Mouse (Mus musculus) brain, embryonic 14.5 days (tissue): Measurements from ENCODE around the gene 1810009A15Rik. TPM values are rescaled to one million over a fixed set of nuclear protein-coding genes. Genes with fewer than 3 reads are reported as not detected.
"Not testable (repeated sequence)": the region's sequence is repeated elsewhere in the genome, so short reads cannot be mapped to it uniquely, and the experiment has no call there.

Experiments used
- DNase-seq: peaks from one replicate; pipeline ENCODE4 v3.0.0-alpha.2; 2011; ENCODE audit warnings: low read depth
- CTCF ChIP-seq: fragments of 200-500 bp; IDR thresholded peaks from 2 replicates; pipeline ENCODE4 v1.5.1; 2012; ENCODE audit warnings: inconsistent platforms, mild to moderate bottlenecking, moderate library complexity, borderline replicate concordance; ENCODE audit not compliant: insufficient read depth, insufficient read length; ENCODE audit errors: extremely low read depth
- POLR2A ChIP-seq: fragments of 200-500 bp; IDR thresholded peaks from 2 replicates; pipeline ENCODE4 v1.6.1; 2012; ENCODE audit warnings: mild to moderate bottlenecking, inconsistent platforms, borderline replicate concordance; ENCODE audit not compliant: poor library complexity, insufficient read depth, insufficient read length, severe bottlenecking; ENCODE audit errors: extremely low read depth
- polyA plus RNA-seq: library from polyadenylated mRNA; depleted of rRNA; stranded (reverse); fragments of >200 nt; gene quantifications from 2 replicates; pipeline ENCODE4 v1.2.3, GENCODE M21; 2012

Gene 1810009A15Rik
- polyA plus RNA-seq, 1 experiment = 43.0 TPM

DNA sequence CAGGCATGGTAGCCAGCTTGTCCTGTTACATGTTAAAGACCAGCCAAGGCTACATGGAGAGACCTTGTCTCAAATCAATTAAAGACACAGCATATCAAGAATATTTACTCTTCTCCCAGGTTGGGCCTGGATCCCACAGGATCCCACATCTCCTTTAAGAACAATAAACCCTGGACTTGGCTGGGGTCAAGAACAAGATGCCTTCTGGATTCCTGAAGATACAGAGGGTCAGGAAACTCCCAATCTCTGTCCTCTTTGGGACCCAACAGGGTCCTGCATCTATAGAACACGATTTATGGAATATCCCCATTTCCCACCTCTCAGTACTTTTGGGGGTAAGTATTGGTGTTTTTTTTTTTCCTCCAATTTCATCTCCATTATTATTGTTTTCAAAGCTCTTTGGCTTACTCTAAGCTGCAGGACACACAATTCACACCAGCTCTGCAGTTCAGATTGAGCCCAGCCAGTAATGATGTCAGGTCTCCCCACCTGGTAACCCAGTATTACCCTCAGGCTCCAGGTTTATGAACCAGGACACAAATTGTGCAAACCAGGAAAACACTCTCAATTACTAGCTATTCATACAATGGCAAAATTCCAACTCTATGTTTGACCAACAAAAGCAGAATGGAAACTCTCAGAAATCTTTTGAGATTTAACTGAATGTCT is 1.6 kb upstream of the 1810009A15Rik start:
- TF ChIP-seq POLR2A (no peak), CTCF (no peak)
- no peak for DNase-seq

DNA sequence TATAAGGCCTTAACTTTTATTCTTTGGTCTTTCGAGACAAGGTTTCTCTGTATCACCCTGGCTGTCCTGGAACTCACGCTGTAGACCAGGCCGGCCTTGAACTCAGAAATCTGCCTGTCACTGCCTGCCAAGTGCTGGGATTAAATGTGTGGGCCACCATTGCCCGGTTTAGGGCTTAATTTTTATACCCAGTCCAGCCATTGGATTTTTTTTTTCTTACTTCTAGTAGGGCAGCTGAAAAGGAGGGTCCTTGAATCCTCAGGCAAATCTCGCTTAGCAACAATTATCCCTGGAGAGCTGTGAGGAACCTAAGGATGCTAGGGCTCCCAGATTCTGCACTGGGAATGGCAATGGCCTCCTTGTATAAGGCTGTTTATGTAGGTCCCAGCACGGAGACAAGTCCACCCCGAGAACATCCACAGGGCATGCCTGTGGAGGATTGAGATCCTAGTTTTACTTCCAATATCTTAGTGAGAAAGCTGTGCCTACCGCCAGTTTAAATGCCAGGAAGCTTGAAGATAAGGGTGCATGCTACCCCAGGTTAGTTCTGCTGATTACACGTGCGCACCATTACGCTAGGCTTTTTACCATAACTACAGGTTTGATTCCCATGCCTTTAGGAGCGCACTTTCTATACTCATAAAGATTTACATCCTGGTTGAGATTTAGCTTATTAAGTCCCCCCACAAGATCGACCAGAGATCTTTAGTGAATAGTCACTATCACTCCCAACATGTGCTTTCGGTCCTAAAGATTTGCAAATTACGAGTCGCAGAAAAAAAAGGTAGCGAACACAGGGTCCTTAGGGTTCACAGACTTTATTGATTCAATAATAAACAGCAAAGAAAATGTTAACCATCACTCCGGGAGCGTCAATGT is 829 bp upstream of the 1810009A15Rik start:
- TF ChIP-seq POLR2A (no peak), CTCF (no peak)
- no peak for DNase-seq

DNA sequence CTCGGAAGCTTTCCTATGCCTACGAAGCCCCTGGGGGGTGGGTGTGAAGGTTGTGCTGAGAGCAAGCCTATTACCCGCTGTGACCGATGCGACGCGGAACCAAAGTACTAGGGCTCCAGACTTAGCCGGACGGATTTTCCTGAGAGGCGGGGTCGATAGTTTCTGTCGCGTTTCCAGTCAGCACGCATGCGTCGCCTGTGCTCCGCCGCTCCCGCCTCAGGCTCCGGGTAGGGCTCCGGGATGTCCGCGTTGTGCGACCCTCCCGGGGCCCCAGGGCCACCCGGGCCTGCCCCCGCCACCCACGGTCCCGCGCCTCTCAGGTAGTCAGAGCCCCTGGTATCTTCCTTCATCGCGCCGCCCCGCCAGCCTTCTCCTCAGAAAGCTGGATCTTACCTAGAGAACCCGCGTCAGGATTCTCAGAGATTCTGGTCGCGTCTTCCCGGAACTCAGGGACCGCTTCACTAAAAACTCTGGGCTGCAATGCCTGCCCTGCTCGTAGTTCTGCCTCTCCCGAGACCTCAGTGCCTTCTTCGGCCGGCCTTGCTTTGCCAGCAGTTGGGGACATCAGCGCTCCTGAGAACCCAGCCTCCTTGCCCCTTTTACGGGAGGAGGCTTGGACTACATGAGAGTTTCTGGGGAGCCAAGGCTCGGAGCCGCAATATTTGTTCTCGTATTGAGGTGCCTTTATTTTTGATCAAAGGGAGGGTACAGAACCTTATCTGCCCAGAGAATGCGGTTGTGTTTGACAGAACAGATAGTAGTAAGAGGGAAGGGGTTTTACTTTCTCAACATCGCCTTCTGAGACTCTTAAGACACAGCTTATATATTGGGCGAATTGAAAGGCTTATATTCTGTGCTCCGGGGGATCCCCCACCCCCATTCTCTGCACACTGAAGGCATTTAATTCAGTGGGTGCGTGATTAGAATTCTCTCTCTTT is 4.4 kb downstream of the 1810009A15Rik start, which contains the start of gene Ints5:
Gene Ints5 (plus strand): TSS at position 177 of the 938 bp plus-strand sequence.
- DNase-seq = peak; percentile 95
- TF ChIP-seq POLR2A (peak; percentile 78), CTCF (no peak)

DNA sequence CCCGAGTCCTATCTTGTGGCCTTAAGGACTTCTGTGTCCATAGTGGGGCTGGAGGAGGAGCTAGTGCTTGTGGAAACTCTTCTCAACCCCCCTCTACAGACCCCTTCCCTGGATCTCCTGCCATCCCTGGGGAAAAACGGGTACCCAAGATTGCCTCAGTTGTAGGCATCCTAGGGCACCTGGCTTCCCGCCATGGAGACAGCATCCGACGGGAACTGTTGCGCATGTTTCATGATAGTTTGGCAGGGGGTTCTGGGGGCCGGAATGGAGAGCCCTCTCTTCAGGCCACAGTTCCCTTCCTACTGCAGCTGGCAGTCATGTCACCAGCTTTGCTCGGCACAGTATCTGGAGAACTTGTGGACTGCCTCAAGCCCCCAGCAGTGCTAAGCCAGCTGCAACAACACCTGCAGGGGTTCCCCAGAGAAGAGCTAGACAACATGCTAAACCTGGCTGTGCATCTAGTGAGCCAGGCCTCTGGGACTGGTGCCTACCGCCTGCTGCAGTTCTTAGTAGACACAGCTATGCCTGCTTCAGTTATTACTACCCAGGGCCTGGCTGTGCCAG is 6.8 kb downstream of the 1810009A15Rik start:
- TF ChIP-seq CTCF = no peak
- TF ChIP-seq POLR2A = no peak
- DNase-seq = no peak

DNA sequence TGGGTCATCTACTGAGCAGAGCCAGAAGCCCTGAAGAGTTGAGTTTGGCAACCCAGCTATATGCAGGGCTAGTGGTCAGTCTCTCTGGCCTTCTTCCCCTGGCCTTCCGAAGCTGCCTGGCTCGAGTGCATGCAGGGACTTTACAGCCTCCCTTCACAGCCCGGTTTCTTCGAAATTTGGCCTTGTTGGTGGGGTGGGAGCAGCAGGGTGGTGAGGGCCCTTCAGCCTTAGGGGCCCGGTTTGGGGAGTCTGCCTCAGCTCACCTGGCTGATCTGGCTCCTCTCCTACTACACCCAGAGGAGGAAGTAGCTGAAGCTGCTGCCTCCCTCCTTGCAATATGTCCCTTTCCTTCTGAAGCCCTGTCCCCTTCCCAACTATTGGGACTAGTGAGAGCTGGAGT is 7.6 kb downstream of the 1810009A15Rik start:
- DNase-seq = not testable (repeated sequence)

DNA sequence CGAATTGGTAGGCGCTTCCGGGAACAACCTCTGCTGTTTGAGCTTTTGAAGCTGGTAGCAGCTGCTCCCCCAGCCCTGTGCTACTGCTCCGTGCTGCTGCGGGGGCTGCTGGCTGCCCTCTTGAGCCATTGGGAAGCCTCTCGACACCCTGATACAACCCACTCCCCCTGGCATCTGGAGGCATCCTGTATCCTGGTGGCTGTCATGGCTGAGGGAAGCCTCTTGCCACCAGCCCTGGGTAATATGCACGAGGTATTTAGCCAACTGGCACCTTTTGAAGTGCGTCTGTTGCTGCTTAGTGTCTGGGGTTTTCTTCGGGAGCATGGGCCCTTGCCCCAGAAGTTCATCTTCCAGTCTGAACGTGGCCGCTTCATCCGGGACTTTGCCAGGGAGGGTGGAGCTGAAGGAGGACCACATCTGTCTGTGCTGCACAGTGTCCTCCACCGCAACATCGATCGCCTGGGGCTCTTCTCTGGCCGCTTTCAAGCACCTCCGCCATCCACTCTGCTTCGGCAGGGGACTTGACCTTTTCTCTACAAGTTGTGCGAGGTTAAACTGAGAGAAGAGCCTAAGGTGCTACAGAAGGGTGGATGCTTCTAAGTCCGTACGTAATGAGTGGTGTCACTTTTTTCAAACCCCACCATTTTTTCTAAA is 8.7 kb downstream of the 1810009A15Rik start:
- DNase-seq = peak; percentile 41

DNA sequence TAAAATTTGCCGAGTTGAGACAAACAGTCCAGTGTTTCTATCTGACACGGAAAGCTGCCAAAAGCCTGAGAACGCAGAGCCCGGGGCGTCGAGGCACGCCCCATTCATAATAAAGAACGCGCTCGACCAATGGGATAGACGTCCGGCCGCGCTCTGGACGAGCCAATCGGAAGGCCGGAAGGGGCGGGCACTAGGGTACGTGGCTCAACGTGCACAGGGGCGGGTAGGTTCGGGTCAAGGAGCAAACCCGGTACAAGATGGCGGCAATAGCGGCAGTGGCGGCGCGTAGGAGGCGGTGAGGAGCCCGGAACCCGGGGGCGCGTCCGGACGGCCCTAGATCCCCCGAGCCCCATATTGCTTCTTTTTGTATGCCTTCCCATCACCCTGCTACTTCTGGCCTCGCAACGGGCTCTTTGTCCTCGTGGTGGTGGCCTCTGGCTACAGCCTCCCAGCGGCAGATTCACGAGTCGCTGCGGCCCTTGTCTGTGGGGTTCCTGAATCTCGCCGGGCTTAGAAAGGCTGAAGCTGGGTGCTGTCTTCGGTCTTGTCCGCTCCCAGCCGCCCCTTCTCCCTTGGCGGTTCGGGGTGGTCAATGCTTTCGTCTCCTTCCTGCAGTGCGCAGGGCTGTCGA is 9.3 kb downstream of the 1810009A15Rik start, which contains the start of gene Ganab:
Gene Ganab (plus strand): TSS at position 207 of the 631 bp plus-strand sequence.
- peak; percentile 99 for DNase-seq
- TF ChIP-seq POLR2A (peak; percentile 54; the same call in 1 of the 2 replicates), CTCF (0 out of 2 replicates have a peak, but pooled peaks have one; percentile 6)

DNA sequence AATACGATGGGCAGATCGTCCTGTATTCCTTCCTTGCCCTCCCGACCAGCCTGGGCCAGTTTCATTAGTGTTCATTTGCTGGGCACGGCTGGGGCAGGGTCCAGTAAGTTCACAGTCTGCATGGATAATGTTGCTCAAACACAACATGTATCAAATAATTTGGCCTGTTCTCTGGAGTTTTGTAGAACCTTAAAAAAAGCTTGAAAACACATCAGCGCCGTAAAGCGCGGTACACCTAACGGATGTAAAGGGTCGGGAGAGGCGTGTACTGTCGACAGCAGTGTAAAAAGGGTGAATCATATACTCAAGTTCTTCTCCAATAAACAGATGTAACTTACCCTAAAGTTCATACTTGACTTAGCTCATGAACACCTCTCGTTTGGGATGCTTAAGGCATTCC is 9.9 kb downstream of the 1810009A15Rik start:
- TF ChIP-seq POLR2A (no peak), CTCF (no peak)
- DNase-seq = no peak

DNA sequence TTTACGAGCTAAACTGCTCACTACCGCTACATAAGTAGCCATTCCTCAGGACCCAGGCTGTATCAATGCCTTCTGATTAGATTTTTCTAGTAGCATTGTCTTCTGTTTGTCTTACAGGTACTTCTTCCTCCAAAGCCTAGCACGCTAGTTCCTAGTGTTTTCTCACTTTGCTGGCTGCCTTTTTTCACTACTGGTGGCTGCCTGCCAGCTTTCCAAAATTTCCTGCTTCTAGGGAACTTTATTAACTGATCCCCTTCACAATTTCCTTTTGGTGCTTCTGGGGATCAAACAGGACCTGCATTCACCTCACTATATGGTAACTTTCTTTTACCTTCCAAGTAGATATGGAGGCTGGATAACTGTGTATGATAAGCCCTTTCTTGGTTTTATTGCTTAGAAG is 10.4 kb downstream of the 1810009A15Rik start:
- no peak for DNase-seq
- no peak for TF ChIP-seq CTCF
- no peak for TF ChIP-seq POLR2A

DNA sequence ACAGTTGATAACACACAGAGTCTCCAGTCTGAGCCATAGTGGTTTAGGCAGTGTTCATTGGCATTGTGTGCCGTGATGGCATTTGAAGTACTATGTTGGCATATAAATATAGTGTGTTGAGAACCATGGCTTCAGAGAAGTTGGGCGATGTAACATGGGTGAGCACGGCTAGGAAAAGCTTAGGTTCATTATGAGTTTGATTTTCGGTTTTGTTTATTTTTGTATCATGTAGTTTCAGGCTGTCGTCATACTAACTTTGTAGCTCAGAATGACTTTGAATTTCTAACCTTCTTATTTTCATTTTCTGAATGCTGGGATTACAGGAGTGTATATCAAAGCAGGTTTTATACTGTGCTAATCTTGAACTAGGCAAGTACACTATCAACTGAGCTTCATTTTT is 14.8 kb downstream of the 1810009A15Rik start:
- TF ChIP-seq POLR2A (no peak), CTCF (no peak)
- DNase-seq = no peak
